Mouse (Mus musculus): ENCODE results near the gene Pgm5.
"Not testable (repeated sequence)": the region's sequence is repeated elsewhere in the genome, so short reads cannot be mapped to it uniquely, and the experiment has no call there.

Gene Pgm5

GRCm38 (mm10) chr19:24861612-24862451 is at the start of gene Pgm5:
TSS of gene Pgm5 (minus strand) at chr19:24861855.
- DNase-seq (ENCODE audit: low spot score in 2 of 2): no peak

DNA sequence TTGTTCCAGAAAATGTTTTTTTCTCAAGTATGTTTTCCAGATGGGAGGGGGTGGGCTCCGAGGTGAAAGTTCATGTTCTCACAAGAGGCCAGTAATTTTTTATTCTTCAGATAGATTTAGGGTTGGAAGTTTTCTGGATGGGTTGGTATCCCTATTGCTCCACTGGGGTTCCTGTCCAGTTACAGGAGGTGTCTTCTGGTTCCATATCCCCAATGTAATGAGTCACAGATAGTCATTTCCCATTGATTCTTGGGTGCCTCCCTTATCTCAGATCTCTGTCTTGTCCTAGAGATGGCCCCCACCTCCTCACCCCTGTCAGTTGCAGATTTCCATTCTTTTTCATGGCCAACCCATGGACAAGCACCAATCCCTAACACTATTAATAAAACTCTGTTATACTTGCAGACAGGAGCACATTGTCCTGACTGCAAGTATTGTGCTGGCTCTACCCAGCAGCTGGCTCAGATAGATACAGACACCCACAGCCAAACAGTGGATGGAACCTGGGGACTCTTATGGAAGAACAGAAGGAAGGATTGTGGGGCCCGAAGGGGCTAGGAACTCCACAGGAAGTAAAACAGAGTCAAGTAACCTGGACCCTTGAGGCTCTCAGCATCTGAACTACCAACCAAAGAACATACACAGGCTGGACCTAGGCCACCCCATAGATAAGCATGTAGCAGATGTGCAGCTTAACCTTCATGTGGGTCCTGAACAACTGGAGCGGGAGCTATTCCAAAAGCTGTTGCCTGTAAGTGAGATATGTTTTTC is 46.9 kb upstream of the Pgm5 start:
- no peak for DNase-seq (ENCODE audit: low spot score in 2 of 2)

GRCm38 (mm10) chr19:24907655-24908054 is 46.0 kb upstream of the Pgm5 start:
- DNase-seq (ENCODE audit: low spot score in 2 of 2): no peak

DNA sequence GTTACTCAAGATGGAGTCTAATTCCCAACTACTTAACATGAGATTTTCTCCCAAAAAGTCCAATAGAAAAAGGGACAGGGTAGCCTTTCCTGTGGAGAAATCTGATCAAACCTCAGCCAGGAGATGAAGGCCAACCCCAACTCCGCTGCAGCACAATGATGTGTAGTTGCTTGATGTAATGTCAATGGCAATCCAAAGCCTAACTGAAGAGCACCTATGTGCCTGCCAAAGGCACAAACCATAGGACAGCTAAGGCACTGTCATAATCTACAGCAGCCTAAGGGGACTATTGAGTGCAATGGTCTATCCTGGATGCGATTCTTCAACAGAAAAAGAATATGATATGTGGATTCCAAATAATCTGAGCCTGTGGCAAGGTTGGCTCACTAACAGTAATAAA is 41.2 kb upstream of the Pgm5 start:
- DNase-seq (ENCODE audit: low spot score in 2 of 2): no peak

DNA sequence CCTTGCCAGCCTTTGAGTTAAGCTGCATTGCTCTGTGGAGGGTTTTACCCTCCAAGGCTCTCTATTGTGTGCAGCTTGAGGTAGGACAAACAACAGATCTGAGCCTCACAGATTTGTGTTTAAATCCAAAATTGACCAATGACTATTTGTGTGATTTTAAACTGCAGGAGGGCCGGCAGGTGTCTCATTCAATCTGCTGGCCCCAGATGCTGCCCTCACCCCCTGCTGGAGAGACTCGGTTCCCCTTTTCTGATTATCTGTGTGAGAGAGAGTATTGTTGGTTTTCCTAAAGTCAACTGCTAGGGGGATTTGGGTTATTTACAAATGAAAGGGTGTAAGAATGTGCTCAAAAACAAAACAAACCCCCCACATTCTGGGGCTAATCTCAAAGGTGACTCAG is 40.6 kb upstream of the Pgm5 start:
- no peak for DNase-seq (ENCODE audit: low spot score in 2 of 2)

DNA sequence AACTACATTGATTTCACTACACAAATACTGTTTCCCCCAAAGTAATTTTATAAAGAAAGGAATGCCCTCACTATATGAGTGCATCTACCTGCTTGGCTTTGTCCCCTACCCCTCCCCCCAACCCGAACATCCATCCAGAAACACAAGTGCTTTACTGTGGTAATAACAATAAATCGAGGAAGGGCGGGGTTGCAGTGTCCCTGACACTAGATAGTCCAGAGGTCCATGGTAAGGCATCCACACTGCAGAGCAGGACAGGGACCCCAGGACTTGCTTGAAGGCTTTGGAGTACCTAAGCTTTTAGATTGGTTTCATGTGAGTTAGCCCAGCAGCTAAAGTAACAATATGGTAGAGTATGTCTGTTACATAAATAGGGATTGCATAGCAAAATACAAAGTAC is 40.0 kb upstream of the Pgm5 start:
- DNase-seq (ENCODE audit: low spot score in 2 of 2): no peak

DNA sequence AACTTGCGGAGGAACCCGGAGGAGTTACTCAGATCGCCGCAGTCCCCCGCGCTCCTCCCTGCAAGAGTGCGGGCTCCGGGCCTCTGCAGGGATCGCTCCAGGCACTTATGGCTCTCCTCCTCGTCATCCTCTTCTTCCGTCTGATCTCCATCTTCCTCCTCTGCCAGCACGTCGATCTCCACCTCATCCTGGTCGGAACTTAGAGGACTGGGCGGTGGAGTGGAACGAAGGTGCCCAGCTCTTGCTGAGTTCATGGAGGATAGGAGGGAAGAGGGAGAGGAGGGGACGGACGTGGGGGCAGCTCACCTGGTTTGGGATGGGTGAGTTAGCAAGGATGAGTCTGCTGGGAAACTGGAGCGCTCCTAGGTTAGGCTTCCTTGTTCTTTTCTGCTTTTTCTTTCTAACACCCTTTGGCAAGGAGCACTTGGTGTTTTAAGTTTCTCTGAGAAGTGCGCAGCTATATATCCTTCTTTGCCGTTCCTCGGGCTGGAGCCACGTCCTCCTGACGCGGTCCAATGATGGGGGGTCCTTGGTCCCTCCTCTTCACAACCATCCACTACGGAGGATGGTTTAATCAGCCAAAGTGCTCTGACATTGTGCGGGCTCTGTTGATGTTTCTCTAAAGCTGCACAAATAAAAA is 39.0 kb upstream of the Pgm5 start, which contains the start of gene Foxd4:
TSS of gene Foxd4 (minus strand) at position 617 of the 640 bp plus-strand sequence.
- no peak for DNase-seq (ENCODE audit: low spot score in 2 of 2)

DNA sequence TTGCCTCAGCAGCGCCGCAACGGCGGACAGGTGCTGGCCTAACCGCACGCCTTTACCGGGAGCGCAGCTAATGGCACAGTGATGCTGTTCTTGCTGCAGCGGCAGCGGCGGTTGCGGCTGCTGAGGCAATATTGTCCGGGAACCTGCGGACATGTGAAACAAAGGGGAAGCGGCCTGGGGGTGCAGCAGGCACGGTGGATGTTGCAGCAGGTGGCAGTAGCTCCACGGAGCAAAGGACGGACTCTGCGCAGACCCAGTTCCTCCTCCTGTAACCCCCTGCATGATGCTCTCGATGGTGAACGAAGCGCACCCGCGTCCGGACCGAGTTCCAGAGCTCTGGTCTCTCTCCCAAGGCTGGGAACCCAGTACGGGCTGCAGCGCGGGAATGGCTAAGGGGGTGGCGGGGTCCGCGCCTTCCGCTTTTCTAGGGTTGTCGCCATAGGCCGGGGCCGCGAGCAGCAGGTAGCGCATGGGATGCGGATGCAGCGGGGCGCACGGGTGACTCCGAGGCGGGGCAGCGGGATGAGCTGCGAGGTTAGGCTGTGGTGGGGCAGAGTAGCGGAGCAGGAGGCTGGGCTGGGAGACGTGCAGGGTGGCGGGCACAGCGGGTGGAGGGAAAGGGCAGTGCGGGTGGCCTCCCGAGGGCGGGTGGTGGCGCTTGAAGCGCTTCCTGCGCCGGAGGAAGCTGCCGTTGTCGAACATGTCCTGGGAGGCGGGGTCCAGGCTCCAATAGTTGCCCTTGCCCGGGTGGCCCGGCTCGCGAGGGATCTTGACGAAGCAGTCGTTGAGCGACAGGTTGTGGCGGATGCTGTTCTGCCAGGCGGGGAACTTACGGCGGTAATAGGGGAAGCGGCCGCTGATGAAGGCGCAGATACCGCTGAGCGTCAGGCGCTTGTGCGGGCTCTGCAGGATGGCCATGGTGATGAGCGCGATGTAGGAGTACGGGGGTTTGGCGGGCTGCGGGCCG is 38.2 kb upstream of the Pgm5 start:
- DNase-seq (ENCODE audit: low spot score in 2 of 2): peak; percentile 16 to 45

- DNase-seq (ENCODE audit: low spot score in 2 of 2): no peak
Measured at GRCm38 (mm10) chr19:24898737-24899577, 37.3 kb upstream of the Pgm5 start.

- no peak for DNase-seq (ENCODE audit: low spot score in 2 of 2)
Measured at GRCm38 (mm10) chr19:24897896-24898736, 36.5 kb upstream of the Pgm5 start.

DNA sequence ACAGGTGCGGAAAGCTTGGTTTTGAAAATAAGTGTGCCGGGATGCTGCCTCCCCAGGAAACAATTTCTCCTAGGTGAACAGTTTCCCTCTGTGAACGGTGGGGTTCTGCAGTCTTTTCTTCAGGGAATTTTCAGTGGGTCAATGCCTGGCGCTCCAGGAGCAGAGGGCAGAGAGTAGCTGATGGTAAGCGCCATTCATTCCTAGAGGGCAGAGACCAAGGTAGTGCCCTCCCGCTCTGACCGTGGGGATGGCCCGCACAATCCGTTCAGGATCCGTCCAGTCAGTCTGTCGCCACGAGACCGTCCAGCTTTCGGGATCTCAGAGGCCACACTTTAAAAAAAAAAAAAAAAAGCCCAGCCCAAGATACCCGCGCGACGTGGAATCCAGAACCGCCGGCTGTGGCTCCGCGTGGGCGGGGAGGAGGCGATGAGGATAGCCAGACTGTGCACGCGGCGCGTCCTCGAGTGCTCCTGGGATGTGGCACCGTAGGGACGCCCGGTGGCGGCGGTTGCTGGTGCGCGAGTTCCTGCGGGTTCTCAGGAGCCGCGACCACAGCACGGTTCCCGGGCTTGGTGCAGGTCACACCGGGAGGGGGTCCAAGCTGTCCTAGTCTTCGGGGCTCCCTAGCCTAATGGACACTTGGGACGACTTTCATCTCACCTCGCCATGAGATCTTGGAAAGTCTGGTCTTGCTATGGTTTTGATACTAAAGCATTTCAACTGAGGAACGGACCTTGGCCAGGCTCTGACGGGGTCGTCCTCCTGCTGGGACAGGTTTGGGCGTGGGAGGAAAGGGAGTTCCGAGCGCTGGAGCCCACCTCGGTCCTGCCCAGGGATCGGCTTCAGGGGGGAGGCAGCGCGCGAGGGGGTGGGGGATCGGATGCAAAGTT is 35.6 kb upstream of the Pgm5 start:
- no peak for DNase-seq (ENCODE audit: low spot score in 2 of 2)

DNA sequence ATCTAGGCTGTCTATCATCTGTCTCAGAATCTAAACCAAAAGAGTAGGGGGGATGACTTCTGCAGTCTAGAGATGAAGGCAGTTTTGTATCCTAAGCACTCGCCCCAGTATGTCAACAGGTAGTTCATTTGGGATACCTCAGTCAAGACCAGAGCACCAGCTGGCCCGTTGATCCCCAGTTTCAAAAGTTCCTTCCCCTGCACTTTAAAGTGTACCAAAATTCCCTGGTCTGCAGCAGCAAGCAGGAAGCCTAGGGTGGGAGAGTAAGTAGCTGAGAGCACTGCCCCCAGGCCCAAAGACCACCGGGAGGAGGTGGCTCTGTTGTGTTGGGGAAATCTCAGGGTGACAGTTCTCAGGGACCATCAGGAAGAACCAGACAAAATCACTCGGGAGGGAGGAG is 34.9 kb upstream of the Pgm5 start:
- DNase-seq (ENCODE audit: low spot score in 2 of 2): no peak

DNA sequence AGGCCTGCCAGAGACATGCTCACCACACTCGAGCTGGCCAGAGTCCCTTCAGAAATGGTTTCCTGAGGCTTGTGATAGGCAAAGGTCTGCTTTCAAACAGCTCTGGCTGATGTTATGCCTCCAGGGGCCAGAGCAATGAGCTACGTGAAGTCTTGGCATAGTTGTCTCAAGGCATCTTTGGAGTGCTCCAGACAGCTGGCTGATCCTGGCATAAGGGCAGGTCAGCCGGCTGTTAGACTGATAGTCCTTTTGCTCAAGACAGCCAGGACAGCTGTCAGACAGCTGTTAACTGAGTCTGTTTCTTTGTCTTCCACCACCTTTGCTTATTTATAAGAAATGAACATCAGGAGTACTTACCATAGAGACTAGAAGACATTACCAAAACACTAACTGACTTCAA is 25.2 kb upstream of the Pgm5 start:
- no peak for DNase-seq (ENCODE audit: low spot score in 2 of 2)

- DNase-seq (ENCODE audit: low spot score in 2 of 2): peak; percentile 10 to 46
Measured at GRCm38 (mm10) chr19:24885504-24885903, 23.8 kb upstream of the Pgm5 start.

DNA sequence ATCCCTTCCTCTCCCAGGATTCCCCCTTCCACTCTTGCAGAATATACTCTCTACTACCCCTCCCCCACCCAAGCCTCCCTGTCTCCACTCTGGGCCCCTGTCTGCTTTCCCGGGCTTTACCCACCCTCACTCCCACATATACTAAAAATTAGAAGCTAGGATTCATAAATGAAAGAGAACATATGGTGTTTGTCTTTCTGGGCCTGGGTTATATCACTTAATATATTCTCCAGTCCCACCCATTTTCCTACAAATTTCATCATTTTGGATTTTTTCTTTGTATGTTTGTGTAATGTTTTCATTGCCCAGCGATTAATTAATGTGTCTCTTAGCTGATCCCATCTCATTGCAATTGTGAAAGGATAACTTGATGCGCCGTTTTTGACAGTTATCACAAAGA is 19.6 kb upstream of the Pgm5 start:
- DNase-seq (ENCODE audit: low spot score in 2 of 2): no peak

DNA sequence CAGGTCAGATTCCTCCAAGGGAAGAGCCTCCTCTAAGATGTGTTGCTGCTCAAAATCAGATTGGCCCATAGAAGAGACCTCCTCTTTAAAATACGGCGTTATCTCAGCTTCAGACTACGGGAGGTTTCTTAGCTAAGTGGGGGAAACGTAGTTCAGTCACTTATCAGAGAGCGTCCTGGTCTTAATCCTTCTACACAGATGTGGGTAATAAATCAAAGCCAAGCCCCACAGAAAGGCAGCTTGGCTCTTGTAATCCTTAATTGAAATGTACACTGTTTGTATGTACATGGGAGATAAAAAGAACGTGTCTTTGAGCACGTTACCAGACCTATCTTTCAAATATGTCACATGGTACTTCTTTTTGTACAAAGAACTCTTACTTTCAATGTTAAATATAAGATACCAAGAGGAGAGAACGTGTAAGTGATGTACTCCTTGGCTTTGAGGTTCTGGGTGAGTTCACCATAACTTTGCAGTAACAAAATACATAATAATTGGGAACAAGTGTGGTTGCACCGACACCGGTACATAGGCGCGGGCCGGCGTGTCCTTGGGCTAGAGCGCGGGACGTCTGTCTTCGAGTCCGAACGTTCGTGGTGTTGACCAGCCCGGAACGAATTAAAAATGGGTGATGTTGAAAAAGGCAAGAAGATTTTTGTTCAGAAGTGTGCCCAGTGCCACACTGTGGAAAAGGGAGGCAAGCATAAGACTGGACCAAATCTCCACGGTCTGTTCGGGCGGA is 13.6 kb upstream of the Pgm5 start, which contains the start of gene Gm10053:
TSS of gene Gm10053 (plus strand) at position 558 of the 742 bp plus-strand sequence.
- DNase-seq (ENCODE audit: low spot score in 2 of 2): not testable (repeated sequence)

GRCm38 (mm10) chr19:24873873-24874272 is 12.2 kb upstream of the Pgm5 start:
- no peak for DNase-seq (ENCODE audit: low spot score in 2 of 2)
